Mouse (Mus musculus): ENCODE results near the gene Aldh16a1. TPM values are rescaled to one million over a fixed set of nuclear protein-coding genes. Genes with fewer than 3 reads are reported as not detected.
"Not testable (repeated sequence)": the region's sequence is repeated elsewhere in the genome, so short reads cannot be mapped to it uniquely, and the experiment has no call there.

Aldh16a1 gene
- polyA plus RNA-seq, 1 experiment from 2014 or later, result 46.4 TPM

DNA sequence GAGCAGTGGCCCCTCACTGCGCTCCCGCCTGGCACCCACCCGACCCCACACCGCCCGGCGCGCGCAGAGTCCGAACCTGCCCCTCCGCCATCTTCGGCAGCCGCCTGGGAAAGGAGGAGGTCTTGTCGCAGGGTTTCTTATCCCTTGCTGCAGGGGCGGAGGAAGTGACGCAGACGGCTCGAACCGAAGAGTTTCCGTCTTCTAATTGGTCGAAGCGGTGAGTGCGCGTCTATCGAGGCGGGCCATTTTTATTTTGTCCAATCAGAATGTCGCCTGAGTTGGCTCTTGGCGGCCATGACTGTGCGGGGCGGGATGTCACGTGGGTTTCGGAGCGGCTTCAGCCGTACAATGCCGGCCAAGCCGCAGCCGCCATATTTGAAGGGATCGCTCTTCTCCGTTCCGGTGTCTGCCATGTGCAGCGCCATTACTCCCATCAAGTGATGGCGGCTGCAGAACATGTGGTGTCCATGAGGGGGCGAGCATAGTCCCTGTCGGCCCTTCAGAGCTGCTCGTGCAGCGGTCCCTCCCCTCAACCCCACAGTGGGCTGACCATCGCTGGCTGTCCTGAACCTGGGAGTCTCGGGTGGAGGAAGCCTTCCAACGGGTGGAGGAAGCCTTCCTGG lies 25.6 kb downstream of the Aldh16a1 start, which contains the start of gene Rpl13a:
Gene Rpl13a (minus strand): TSS at position 138 of the 623 bp plus-strand sequence.
- Histone ChIP-seq H3K36me3 (peaks cover 29% of the 10 kb centered on the region), H3K4me3 (peak within 1 kb of the TSS; percentile 68), H3K27me3 (no peaks in the 10 kb centered on the region; the same call in 1 of the 2 replicates), H3K27ac (peak within 1 kb of the TSS; percentile 92), H3K9me3 (no peaks in the 10 kb centered on the region), H3K4me2 (replicated peaks) (peak within 1 kb of the TSS; percentile 94), H3K4me1 (peaks cover 40% of the 10 kb centered on the region), H3K9ac (peak within 1 kb of the TSS; percentile 100)
- under 1% methylated on average over 48 of the region's 48 CpGs for WGBS
- ATAC-seq (ENCODE audit: low FRiP score, low read depth), result peak; percentile 95

GRCm38 (mm10) chr7:45127700-45128224 lies 26.6 kb downstream of the Aldh16a1 start:
- WGBS, result under 1% methylated on average over 6 of the region's 6 CpGs
- Histone ChIP-seq H3K4me1 (peaks cover 47% of the 10 kb centered on the region), H3K4me3 (peak overlapping the region; percentile 68), H3K9me3 (no peaks in the 10 kb centered on the region), H3K9ac (peak overlapping the region; percentile 100), H3K27ac (peak overlapping the region; percentile 92), H3K36me3 (peaks cover 34% of the 10 kb centered on the region), H3K4me2 (replicated peaks) (peak overlapping the region; percentile 94), H3K27me3 (no peaks in the 10 kb centered on the region)
- ATAC-seq (ENCODE audit: low FRiP score, low read depth), result no peak

- no peak for ATAC-seq (ENCODE audit: low FRiP score, low read depth)
- no peaks in the 10 kb centered on the region for H3K27me3 ChIP-seq
- H3K27ac ChIP-seq, result peak overlapping the region; percentile 92
- peaks cover 53% of the 10 kb centered on the region for H3K4me1 ChIP-seq
- 39% methylated on average over 21 of the region's 21 CpGs for WGBS
- peak overlapping the region; percentile 94 for H3K4me2 ChIP-seq (replicated peaks)
- H3K4me3 ChIP-seq, result peak overlapping the region; percentile 68
- peak overlapping the region; percentile 100 for H3K9ac ChIP-seq
- peaks cover 41% of the 10 kb centered on the region for H3K36me3 ChIP-seq
- H3K9me3 ChIP-seq, result no peaks in the 10 kb centered on the region
Observed at GRCm38 (mm10) chr7:45126844-45127699, 27.3 kb downstream of the Aldh16a1 start.

- peaks cover 61% of the 10 kb centered on the region for H3K4me1 ChIP-seq
- H3K9ac ChIP-seq, result peak overlapping the region; percentile 100
- H3K4me3 ChIP-seq, result peak overlapping the region; percentile 68
- no peaks in the 10 kb centered on the region for H3K27me3 ChIP-seq
- WGBS, result 74% methylated on average over 17 of the region's 17 CpGs
- peak overlapping the region; percentile 92 for H3K27ac ChIP-seq
- H3K9me3 ChIP-seq, result no peaks in the 10 kb centered on the region
- peak overlapping the region; percentile 94 for H3K4me2 ChIP-seq (replicated peaks)
- peaks cover 49% of the 10 kb centered on the region for H3K36me3 ChIP-seq
- no peak for ATAC-seq (ENCODE audit: low FRiP score, low read depth)
Observed at GRCm38 (mm10) chr7:45126147-45126843, 28.1 kb downstream of the Aldh16a1 start.

- Histone ChIP-seq H3K36me3 (peaks cover 55% of the 10 kb centered on the region), H3K27ac (peak overlapping the region; percentile 92; the same call in 1 of the 2 replicates), H3K9ac (peak overlapping the region; percentile 100), H3K4me2 (replicated peaks) (peak overlapping the region; percentile 94), H3K4me1 (peaks cover 62% of the 10 kb centered on the region)
- ATAC-seq (ENCODE audit: low FRiP score, low read depth); H3K9me3 ChIP-seq; H3K27me3 ChIP-seq; H3K4me3 ChIP-seq: not testable (repeated sequence)
- 61% methylated on average over 5 of the region's 5 CpGs for WGBS
Observed at GRCm38 (mm10) chr7:45125649-45126048, 28.7 kb downstream of the Aldh16a1 start.

DNA sequence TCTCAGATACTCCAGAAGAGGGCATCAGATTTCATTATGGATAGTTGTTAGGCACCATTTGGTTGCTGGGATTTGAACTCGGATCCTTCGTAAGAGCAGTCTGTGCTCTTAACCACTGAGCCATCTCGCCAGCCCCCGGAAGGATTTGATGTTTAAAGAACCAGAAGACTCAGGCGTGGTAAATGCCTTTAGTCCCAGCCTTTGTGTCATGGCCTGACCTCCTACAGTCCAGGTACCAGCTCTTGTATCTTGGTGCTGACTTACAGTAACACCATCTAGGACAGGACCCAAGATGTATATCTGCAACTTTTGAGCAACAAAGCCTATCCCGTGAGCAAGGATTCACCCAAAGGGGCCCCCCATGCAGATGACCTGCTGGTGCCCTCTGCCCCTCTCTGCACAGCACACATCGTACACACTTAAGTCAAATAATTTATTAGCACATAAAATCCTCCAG lies 29.2 kb downstream of the Aldh16a1 start:
- no peak for ATAC-seq (ENCODE audit: low FRiP score, low read depth)

DNA sequence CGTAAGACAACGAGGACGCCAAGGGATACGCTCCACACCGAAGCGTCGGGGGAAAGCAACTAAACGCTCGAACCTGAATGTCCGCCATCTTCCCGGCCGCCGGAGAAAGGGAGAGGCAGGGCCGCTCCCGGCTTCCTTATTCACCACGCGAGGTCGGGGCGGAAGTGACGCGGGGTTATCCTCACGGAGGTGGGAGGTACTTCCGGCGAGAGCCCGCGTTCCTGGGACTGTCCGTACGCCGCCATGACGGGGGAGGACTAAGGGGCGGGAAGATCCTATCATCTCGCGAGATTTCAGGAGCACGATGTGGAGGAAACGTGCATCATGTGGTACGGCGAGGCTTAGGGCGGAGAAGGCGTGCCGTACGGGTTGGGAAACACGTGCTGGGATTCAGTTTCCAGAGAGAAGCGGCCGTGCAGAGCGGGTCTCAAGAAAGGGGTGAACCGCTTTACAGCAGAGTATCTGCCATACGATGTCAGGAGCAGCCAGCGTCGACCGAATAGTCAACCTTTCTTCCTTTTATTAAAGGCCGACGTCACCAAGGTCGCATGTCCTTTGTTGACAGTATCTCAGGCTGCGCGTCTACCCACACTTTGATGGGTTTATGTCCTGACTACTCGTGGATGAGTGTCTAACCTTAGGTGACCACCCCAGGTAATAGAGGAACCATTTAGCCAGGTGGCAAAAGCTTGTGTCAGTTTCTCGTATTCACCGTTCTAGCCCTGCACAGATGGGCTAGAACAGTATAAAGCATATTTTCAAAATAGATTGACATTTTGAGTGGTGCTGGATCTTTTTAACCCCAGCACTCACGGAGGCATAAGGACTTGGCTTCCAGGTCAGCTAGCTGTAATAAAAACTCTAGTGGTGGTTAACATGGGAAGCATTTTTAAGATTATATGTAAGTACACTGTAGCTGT lies 29.9 kb downstream of the Aldh16a1 start, which contains the start of gene Rps11:
Gene Rps11 (minus strand): TSS at position 216 of the 920 bp plus-strand sequence.
- peaks cover 57% of the 10 kb centered on the region for H3K4me1 ChIP-seq
- peaks cover 67% of the 10 kb centered on the region for H3K36me3 ChIP-seq
- peak within 1 kb of the TSS; percentile 92 for H3K27ac ChIP-seq
- H3K4me2 ChIP-seq (replicated peaks), result peak within 1 kb of the TSS; percentile 94
- WGBS, result under 1% methylated on average over 59 of the region's 59 CpGs
- H3K4me3 ChIP-seq, result peak within 1 kb of the TSS; percentile 98
- H3K27me3 ChIP-seq, result no peaks in the 10 kb centered on the region
- ATAC-seq (ENCODE audit: low FRiP score, low read depth), result peak; percentile 79
- H3K9me3 ChIP-seq, result no peaks in the 10 kb centered on the region
- H3K9ac ChIP-seq, result peak within 1 kb of the TSS; percentile 98

More for the DNA sequence above, 29.2 kb downstream of the Aldh16a1 start:
- Histone ChIP-seq H3K9ac (peak overlapping the region; percentile 39; the same call in 1 of the 2 replicates), H3K4me1 (peaks cover 62% of the 10 kb centered on the region), H3K36me3 (peaks cover 60% of the 10 kb centered on the region), H3K4me2 (replicated peaks) (peak overlapping the region; percentile 94), H3K27me3 (no peaks in the 10 kb centered on the region), H3K27ac (peak overlapping the region; percentile 92; the same call in 1 of the 2 replicates), H3K9me3 (no peaks in the 10 kb centered on the region), H3K4me3 (peak overlapping the region; percentile 98; the same call in 1 of the 2 replicates)
- 12% methylated on average over 7 of the region's 7 CpGs for WGBS

GRCm38 (mm10) chr7:45123186-45123570 lies 31.2 kb downstream of the Aldh16a1 start:
- H3K27me3 ChIP-seq, result no peaks in the 10 kb centered on the region
- ATAC-seq (ENCODE audit: low FRiP score, low read depth), result no peak
- H3K4me2 ChIP-seq (replicated peaks), result peak overlapping the region; percentile 94
- H3K27ac ChIP-seq, result peak overlapping the region; percentile 86
- peaks cover 53% of the 10 kb centered on the region for H3K4me1 ChIP-seq
- H3K9ac ChIP-seq, result peak overlapping the region; percentile 98
- H3K9me3 ChIP-seq, result no peaks in the 10 kb centered on the region
- peaks cover 78% of the 10 kb centered on the region for H3K36me3 ChIP-seq
- peak overlapping the region; percentile 98 for H3K4me3 ChIP-seq
- 17% methylated on average over 12 of the region's 12 CpGs for WGBS

- peak overlapping the region; percentile 94 for H3K4me2 ChIP-seq (replicated peaks)
- no peaks in the 10 kb centered on the region for H3K27me3 ChIP-seq
- no peak for ATAC-seq (ENCODE audit: low FRiP score, low read depth)
- peak overlapping the region; percentile 86; the same call in 1 of the 2 replicates for H3K27ac ChIP-seq
- H3K4me1 ChIP-seq, result peaks cover 53% of the 10 kb centered on the region
- peak overlapping the region; percentile 98 for H3K9ac ChIP-seq
- 83% methylated on average over 15 of the region's 15 CpGs for WGBS
- peaks cover 83% of the 10 kb centered on the region for H3K36me3 ChIP-seq
- H3K9me3 ChIP-seq, result no peaks in the 10 kb centered on the region
- H3K4me3 ChIP-seq, result peak overlapping the region; percentile 98
Observed at GRCm38 (mm10) chr7:45122561-45123185, 31.7 kb downstream of the Aldh16a1 start.

GRCm38 (mm10) chr7:45121966-45122365 lies 32.4 kb downstream of the Aldh16a1 start:
- H3K4me3 ChIP-seq, result peak overlapping the region; percentile 7; the same call in 1 of the 2 replicates
- H3K4me1 ChIP-seq, result peaks cover 46% of the 10 kb centered on the region
- H3K27me3 ChIP-seq, result no peaks in the 10 kb centered on the region
- peaks cover 80% of the 10 kb centered on the region for H3K36me3 ChIP-seq
- no peak overlapping the region for H3K27ac ChIP-seq
- 0 out of 2 replicates have a peak overlapping the region, but pooled peaks have one; percentile 26 for H3K9ac ChIP-seq
- ATAC-seq (ENCODE audit: low FRiP score, low read depth), result no peak
- no peaks in the 10 kb centered on the region for H3K9me3 ChIP-seq
- H3K4me2 ChIP-seq (replicated peaks), result peak overlapping the region; percentile 94; the same call in 1 of the 2 replicates
